Mouse (Mus musculus): ENCODE measurements at regions not wholly inside any gene's neighbourhood (a gene's known extent, or its start where the extent isn't known, plus 50 kb on each side); places are given as distances from the start of the nearest gene placed in this dataset.

DNA sequence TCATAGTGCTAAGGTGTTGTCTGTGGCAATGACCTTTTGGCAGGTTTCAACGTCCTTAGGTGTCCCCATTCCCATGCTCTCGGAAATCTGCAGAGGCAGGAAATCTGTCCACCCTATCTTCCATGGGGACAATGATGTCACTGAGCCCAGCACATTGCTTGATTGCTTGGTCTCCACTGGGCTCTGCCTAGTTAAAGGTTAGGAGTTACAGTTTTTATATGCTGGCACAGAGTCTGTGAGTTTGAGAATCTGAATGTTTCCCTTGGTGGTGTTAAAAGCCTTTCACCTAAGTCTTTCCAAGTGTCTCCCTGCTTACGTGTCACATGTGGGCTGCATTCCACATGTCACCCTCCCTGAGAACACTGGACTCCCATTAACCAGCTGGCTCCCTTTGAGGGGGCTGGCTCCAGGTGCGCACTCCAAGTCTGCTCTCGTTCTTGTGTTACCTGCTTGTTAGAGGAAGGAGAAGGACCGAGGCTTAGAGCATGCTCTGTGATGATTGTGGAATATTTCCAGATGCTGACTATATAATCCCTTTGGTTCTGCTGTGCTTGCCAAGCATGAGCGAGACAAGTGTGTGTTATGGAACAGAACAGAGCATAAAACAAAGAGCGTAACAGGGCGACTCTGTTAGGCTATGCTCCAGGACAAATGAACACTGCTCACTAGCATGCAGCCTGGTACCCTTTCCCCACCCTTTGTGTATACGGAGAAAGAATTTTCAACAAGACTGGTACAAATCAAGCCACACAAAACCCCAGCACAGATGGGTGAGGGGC is 284.6 kb upstream of the Auts2 start:
- DNase-seq (ENCODE audit: extremely low read depth) = no peak
- in situ Hi-C loops (cut with MboI; ENCODE audit: low pct_ligation_motif_present, low pct_unique_long_range_greater_than_20kb, low sequenced_read_pairs) = no loop called here
- no peak overlapping the region for H3K27ac ChIP-seq (ENCODE audit: insufficient read depth, low read depth)
- H3K36me3 ChIP-seq (replicated peaks in 1 of 2; ENCODE audit: control insufficient read depth in 1 of 2, insufficient read depth in 1 of 2, low read length in 1 of 2) = no peaks in the 10 kb centered on the region
- H3K79me2 ChIP-seq (replicated peaks; ENCODE audit: control insufficient read depth, extremely low read depth, insufficient read depth, poor library complexity, severe bottlenecking) = no peaks in the 10 kb centered on the region
- H3K4me3 ChIP-seq (replicated peaks in 1 of 3; ENCODE audit: low read depth in 2 of 3, low read length in 2 of 3, poor library complexity in 1 of 3) = no peak overlapping the region
- H3K4me1 ChIP-seq (ENCODE audit: control insufficient read depth in 1 of 2, insufficient read depth in 2 of 2) = no peaks in the 10 kb centered on the region
- dilution Hi-C loops (cut with MboI; ENCODE audit: extremely low pct_ligation_motif_present, extremely low pct_unique_long_range_greater_than_20kb, low sequenced_read_pairs) = no loop called here
- H3K9me3 ChIP-seq (replicated peaks; ENCODE audit: low read length) = peaks cover 72% of the 10 kb centered on the region
- TF ChIP-seq IRF4 (IDR thresholded peaks at IDR 0.05; ENCODE audit: low read depth, low read length) (no peak), ZMIZ1 (IDR thresholded peaks at IDR 0.05; ENCODE audit: low read depth, low read length) (no peak), SMC3 (IDR thresholded peaks at IDR 0.05; ENCODE audit: low read depth, low read length) (no peak), BHLHE40 (IDR thresholded peaks at IDR 0.05; ENCODE audit: low read depth, low read length) (no peak), MAZ (IDR thresholded peaks at IDR 0.05; ENCODE audit: low read depth, low read length) (no peak), NRF1 (IDR thresholded peaks at IDR 0.05; ENCODE audit: low read depth, low read length) (no peak), RCOR1 (conservative IDR thresholded peaks at IDR 0.05; ENCODE audit: low read depth, low read length) (no peak)
- no peak overlapping the region for H3K4me2 ChIP-seq (ENCODE audit: insufficient read depth, low read depth, poor library complexity, severe bottlenecking)
- no peak overlapping the region for H3K9ac ChIP-seq (ENCODE audit: insufficient read depth, low read depth)
- H3K27me3 ChIP-seq (replicated peaks) = no peaks in the 10 kb centered on the region

DNA sequence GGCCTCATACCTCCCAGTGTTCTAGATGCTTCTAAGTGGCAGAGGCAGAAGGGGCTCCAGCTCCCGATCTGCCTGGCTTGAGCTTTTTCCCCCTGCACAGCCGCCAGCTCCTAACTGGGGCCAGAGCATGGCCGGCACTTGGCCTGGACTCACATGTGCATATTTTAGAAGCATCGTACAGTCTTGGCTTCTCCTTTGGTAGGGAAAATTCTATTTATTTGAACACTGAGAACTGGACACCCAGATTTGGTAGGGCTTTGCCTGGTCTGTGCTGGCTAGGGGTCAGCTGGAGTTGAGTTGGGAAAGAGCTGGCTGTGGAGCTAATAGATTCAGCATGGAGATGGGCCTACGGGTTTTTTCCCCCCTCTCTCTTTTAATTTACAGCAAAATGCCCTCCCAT is 282.9 kb upstream of the Auts2 start:
- H3K9me3 ChIP-seq (replicated peaks; ENCODE audit: low read length) = peaks cover 69% of the 10 kb centered on the region
- no peak overlapping the region for H3K4me3 ChIP-seq (replicated peaks in 1 of 3; ENCODE audit: low read depth in 2 of 3, low read length in 2 of 3, poor library complexity in 1 of 3)
- no peaks in the 10 kb centered on the region for H3K4me1 ChIP-seq (ENCODE audit: control insufficient read depth in 1 of 2, insufficient read depth in 2 of 2)
- H3K36me3 ChIP-seq (replicated peaks in 1 of 2; ENCODE audit: control insufficient read depth in 1 of 2, insufficient read depth in 1 of 2, low read length in 1 of 2) = no peaks in the 10 kb centered on the region
- no peak for TF ChIP-seq HCFC1 (IDR thresholded peaks at IDR 0.05; ENCODE audit: low read depth, low read length)
- no peaks in the 10 kb centered on the region for H3K79me2 ChIP-seq (replicated peaks; ENCODE audit: control insufficient read depth, extremely low read depth, insufficient read depth, poor library complexity, severe bottlenecking)
- H3K4me2 ChIP-seq (ENCODE audit: insufficient read depth, low read depth, poor library complexity, severe bottlenecking) = no peak overlapping the region
- H3K9ac ChIP-seq (ENCODE audit: insufficient read depth, low read depth) = no peak overlapping the region
- dilution Hi-C loops (cut with MboI; ENCODE audit: extremely low pct_ligation_motif_present, extremely low pct_unique_long_range_greater_than_20kb, low sequenced_read_pairs) = no loop called here
- H3K27ac ChIP-seq (ENCODE audit: insufficient read depth, low read depth) = no peak overlapping the region
- H3K27me3 ChIP-seq (replicated peaks) = no peaks in the 10 kb centered on the region
- DNase-seq (ENCODE audit: extremely low read depth) = no peak
- in situ Hi-C loops (cut with MboI; ENCODE audit: low pct_ligation_motif_present, low pct_unique_long_range_greater_than_20kb, low sequenced_read_pairs) = no loop called here

- H3K9me3 ChIP-seq (replicated peaks; ENCODE audit: low read length) = peaks cover 64% of the 10 kb centered on the region
- dilution Hi-C loops (cut with MboI; ENCODE audit: extremely low pct_ligation_motif_present, extremely low pct_unique_long_range_greater_than_20kb, low sequenced_read_pairs) = no loop called here
These were observed 274.5 kb upstream of the Auts2 start for GRCm38 (mm10) chr5:132817665-132818064.

More at GRCm38 (mm10) chr5:132817665-132818064, 274.5 kb upstream of the Auts2 start:
- in situ Hi-C loops (cut with MboI; ENCODE audit: low pct_ligation_motif_present, low pct_unique_long_range_greater_than_20kb, low sequenced_read_pairs) = no loop called here
- Histone ChIP-seq H3K27me3 (replicated peaks) (no peaks in the 10 kb centered on the region), H3K79me2 (replicated peaks; ENCODE audit: control insufficient read depth, extremely low read depth, insufficient read depth, poor library complexity, severe bottlenecking) (no peaks in the 10 kb centered on the region), H3K4me1 (ENCODE audit: control insufficient read depth in 1 of 2, insufficient read depth in 2 of 2) (no peaks in the 10 kb centered on the region), H3K4me3 (replicated peaks in 1 of 3; ENCODE audit: low read depth in 2 of 3, low read length in 2 of 3, poor library complexity in 1 of 3) (no peak overlapping the region), H3K4me2 (ENCODE audit: insufficient read depth, low read depth, poor library complexity, severe bottlenecking) (no peak overlapping the region), H3K36me3 (replicated peaks in 1 of 2; ENCODE audit: control insufficient read depth in 1 of 2, insufficient read depth in 1 of 2, low read length in 1 of 2) (no peaks in the 10 kb centered on the region), H3K9ac (ENCODE audit: insufficient read depth, low read depth) (no peak overlapping the region), H3K27ac (ENCODE audit: insufficient read depth, low read depth) (no peak overlapping the region)
- TF ChIP-seq RCOR1 (conservative IDR thresholded peaks at IDR 0.05; ENCODE audit: low read depth, low read length) = no peak
- no peak for TF ChIP-seq HCFC1 (IDR thresholded peaks at IDR 0.05; ENCODE audit: low read depth, low read length)
- TF ChIP-seq USF1 (IDR thresholded peaks at IDR 0.05; ENCODE audit: low read depth, low read length) = no peak
- no peak for TF ChIP-seq MAX (IDR thresholded peaks at IDR 0.05; ENCODE audit: low read length)
- TF ChIP-seq E2F4 (IDR thresholded peaks at IDR 0.05; ENCODE audit: insufficient replicate concordance, low read depth, low read length) = no peak
- TF ChIP-seq EP300 (IDR thresholded peaks at IDR 0.05; ENCODE audit: low read length) = no peak
- no peak for TF ChIP-seq PAX5 (IDR thresholded peaks at IDR 0.05; ENCODE audit: low read length)
- TF ChIP-seq MAZ (IDR thresholded peaks at IDR 0.05; ENCODE audit: low read depth, low read length) = no peak
- no peak for TF ChIP-seq RAD21 (IDR thresholded peaks at IDR 0.05; ENCODE audit: low read depth, low read length)
- no peak for DNase-seq (ENCODE audit: extremely low read depth)

Measured in CH12.LX (cell line).